Mouse (Mus musculus) fat pad, adult 2 months (tissue): ENCODE results near the gene Apba1.
A peak's percentile ranks its signal among the peaks of the same experiment; 100 is the strongest.

Experiments used
- DNase-seq: peaks from one replicate; pipeline ENCODE4 v3.0.0-alpha.2; 2011; ENCODE audit warnings: low read depth, low spot score; ENCODE audit errors: extremely low read depth

Apba1 gene

DNA sequence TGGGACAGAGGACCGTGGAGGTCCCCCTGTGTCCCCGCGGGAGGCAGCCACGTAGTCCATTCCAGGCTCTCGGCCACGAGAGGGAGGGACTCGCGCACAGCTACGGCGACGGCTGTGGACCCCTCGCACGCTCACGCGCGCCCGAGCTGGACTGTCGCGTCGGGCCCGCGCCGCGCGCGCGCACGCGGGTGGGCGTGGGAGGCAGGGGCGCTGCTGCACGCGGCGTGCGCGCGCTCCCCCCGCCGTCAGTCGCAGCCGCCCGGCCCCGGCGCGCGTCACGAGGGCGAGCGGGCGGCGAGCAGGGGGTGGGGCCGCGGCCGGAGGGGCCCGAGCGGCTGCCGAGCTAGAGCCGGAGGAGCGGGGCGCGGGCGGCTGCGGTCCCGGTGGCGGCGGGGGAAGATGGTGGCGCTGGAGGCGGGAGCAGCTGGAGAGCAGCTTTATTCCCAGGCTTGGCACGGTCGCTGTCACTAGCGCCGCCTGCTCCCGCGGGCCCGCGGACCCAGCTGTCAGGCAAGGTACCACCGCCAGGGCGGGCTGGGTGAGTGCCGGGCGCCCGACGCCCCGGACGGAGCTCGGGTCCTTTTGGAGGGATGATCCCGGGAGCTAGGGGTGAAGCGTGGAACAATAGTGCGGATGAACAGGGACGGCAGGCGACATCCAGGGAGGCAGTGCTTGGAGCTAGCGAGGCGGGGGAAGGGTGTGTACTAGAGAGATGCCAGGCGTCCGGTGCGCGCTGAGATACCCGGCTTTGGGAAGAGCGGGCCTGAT is at the start of gene Apba1:
Gene Apba1, plus strand, starts transcription at position 334 of the 768 bp plus-strand sequence.
- DNase-seq = no peak

DNA sequence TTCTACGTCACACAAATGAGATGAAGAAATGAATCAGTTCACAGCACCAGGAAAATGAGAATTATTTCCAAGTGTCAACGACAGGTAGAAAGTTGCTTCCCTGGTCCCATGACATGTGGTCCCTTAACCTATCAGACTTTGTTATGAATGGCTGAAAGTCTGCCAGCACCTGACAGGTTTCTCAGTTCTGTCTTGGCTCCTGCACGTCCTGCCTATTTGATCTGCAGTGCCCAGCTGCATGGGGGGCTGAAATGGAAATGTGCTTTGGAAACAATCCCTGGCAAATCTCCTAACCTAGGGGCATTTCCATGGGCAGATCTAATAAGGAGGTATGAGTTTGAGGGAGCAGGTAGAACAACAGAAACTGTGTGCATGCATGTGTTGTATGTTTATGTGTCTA is 12.2 kb upstream of the Apba1 start:
- no peak for DNase-seq

DNA sequence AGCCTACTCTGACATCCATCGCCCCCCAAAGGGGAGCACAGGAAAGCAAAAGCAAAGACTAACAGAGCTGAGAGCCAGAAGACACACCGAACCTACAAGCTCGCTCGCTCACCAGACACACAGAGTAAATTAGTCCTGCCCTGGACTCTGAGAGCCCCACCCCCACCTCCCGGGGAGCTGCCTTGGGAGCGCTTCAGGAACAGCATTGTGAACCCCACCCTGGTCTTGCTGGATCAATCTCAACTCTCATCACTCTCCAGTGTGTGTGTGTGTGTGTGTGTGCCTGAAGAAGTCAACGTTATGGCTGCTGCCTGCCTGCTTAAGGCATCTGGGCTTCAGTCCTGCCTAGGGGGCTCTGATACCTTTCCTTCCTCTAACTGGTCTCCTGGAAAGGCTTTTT is 1.7 kb upstream of the Apba1 start:
- DNase-seq = no peak

DNA sequence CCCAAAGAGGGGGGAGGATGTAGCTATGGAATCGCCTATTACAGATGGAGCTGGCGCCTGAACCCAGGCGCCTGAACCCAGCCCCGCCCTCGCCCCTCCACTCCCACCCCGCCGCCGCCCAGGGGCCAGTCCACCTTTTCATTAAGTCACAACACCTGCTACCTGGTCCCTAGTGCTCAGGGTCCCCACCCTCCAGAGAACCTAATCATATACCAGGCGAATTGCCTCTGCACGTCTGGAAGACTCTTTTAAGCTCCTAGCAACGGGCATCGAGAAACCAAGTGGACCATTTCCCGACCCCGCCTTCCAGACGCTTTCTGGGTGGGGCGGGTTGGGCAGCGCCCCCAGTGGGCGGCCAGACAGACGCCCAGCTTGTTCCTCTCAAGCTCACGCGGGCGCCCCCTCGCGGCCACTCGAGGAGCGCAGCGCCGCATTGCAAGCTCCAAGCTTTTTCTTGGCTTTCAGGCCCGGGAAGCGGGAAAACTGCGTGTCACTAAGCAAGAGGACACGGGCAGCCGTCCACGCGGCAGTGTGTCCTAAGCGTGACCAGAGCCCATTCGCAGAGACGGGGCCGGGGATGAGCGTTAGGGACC is 630 bp upstream of the Apba1 start:
- peak; percentile 13 for DNase-seq

DNA sequence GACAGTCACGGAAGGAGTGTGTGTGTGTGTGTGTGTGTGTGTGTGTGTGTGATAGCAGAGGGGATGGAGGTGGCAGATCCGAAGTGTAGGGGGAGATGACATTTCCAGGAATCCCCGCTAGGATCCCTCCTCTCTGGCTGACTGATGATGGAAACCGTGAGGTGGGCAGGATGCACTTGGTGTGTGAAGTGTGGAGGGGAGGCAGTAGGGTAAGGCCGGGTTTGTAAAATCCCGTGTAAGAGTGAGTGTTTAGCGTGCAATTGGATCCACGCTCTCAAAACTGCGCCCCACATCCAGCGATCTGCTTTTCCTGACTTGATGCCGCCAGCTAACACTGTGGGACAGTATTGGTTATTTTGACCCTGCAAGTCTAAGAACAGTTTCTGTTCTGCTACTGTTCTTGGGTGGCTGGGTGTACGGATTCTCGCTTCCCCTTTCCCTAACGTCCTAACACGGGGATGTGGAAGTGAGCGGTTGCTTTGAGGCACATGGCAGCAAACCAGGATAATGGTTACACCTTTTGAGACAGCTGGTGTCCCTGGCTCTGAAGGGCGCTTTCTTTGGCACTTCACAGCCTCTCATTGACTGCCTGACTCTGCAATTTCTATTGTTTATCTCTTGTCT is 747 bp downstream of the Apba1 start:
- no peak for DNase-seq

DNA sequence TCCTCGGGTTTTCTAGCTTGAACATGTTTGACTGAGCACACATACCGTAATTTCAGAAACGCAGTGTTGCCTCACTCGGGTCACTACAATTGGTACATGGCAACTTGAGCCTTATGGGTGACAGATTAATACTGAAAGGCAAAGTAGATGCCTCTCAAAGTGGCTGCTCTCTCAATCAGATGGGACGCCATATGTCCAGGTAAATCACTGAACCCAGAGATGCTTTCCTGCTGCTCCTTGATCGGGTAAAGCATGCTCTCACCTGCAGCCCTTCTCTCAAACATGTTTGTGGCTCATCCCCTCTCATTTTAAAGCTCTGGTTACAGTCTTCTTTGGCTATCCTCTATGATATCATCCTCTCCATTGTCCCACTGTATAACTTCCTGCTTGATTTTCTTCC is 4.7 kb downstream of the Apba1 start:
- DNase-seq = no peak

DNA sequence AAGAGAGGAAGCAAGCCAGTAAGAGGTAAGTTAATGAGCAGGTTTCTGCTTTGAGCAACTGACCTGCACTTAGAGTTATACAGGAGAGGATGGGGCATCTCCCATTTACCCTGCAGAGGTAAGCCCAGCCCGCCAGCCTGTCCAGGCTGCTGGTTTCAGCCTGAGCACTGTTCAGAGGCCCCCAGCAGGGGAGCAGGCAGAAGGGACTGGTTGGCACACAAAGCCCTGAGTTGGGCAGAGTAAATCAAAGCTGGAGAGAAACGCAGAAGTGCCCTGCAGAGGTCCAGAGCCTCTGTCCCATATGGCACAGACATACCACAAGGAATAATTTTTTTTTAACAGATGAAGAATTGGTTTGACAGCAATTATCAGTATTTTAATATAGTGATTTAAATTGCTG is 5.4 kb downstream of the Apba1 start:
- no peak for DNase-seq

DNA sequence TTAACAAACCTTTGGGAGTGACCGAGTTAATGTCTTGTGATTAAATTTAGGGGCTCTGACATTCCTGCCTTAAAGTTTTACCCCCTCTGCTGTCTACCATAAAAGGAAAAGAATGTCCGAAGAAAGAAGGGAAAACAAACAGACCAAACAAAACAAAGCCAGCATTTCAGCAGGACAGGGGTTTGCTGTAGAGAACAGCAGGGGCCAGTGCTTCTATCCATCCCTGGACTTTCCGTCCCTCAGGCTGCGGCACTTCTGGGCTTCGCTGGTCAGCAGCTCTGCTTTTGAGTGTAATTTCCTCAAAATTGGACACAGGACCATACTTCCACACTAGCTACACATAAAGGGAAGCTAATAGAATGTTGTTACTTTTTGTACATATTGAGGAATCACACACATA is 10.2 kb downstream of the Apba1 start:
- DNase-seq = no peak

DNA sequence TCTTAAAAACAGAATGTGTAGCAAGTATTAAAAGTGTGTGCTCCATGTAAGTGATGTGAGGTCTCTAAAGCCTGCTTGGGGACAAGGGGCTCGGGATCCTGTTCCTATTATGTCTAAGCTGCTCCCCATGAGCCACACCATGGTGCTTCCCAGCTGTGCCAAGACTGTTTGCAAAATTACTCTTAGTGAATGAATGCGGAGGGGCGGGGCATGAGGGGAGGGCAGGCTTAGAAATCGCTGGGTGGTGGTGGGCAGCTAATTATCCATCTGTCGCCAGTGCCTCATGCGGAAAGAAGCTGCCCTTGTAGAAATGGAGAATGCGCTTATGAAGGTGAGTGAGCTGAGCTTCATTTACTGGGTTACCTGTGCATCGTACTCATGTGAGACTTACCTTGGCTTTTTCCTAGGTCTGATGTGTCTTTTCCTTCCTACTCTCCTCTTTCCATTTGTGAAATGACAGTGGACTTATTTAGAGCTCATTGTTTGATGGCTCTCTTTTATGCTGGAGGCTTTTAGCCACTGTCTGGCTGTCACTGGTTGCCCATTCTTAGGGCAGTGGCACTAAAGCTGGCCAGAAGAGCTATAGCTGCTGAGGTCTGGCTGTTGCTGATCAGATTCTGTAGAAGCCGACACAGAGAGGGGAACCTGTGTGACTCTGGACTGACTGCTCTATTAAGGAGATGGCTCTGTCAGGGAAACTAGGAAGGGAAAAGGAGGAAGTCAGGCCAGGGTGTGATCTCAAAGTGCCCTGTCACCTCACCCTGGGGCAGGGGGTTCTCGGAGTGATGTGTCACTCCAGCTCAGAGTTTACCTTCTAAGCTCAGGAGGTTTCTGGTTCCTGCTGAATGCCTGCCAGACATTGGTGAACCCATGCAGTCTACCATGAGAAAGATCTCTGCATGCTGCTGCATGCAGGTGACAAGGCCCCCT is 12.1 kb downstream of the Apba1 start:
- DNase-seq = no peak

DNA sequence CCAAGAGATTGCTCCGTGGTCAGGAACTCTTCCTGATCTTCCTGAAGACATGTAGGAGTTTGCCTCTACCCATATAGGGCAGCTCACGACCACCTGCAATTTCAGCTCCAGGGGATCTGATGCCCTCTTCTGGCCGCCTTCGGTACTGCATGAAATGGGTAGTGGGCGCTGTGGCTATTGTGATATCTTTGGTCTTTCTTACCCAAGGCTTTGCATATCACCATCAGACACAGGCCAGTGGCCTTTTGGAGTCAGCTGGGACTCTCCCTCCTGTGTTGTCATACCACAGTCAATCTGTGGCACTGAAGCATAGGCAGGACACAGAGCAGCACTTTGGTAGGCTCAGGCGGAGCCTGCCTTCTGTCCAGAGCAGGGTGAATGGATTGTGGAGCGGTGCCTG is 13.3 kb downstream of the Apba1 start:
- no peak for DNase-seq

DNA sequence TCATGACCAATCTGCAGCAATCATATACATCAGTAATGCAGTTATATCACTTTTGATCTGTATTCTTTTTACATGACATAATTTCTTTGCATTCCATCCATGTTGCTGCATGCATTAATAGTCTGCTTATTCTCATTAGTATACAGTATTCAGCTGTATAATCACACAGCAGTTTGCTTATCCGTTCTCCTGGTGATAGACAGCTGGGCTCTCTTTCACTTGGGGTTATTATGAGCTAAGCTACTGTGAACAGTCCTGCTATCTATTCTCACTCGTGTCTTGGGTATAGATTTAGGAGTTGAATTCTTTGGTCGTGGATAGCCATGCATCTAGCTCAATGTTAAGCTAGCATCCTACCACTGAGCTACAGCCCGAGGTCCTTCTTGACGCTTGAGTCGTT is 16.7 kb downstream of the Apba1 start:
- no peak for DNase-seq

DNA sequence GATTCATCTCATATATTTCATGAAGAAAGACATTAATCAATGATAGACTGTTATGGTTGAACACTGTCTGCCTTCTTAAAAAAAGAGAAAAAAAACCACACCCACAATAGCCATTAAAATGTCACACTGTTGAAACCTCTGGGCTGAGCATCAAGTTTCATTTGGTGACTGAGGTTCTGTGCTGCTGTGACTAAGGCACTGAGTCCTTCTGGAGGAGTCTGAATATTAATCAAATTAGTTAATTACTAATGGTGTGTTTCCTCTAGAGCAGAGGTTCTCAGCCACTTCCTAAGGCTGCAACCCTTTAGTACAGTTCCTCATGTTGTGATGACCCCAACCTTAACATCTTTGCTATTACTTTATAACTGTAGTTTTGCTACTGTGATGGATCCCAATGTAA is 20.4 kb downstream of the Apba1 start:
- no peak for DNase-seq

DNA sequence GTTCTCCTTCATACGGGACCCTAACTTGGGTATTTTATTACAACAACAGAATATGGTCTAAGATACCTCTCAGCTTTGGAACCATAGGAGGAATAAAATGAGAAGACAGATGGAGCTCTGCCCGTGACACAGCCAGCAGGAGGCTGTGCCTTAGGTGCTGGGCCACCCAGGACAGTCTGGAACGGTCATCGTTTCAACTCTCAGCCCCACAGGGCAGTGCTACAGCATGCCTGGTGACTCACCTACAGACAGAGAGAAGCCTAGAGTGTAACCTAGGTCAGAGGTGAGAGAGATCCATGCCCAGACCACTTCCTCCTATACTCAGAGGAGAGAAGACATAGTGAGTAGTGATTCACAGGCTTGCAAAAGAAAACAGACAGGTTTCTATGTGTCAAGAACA is 21.4 kb downstream of the Apba1 start:
- no peak for DNase-seq

DNA sequence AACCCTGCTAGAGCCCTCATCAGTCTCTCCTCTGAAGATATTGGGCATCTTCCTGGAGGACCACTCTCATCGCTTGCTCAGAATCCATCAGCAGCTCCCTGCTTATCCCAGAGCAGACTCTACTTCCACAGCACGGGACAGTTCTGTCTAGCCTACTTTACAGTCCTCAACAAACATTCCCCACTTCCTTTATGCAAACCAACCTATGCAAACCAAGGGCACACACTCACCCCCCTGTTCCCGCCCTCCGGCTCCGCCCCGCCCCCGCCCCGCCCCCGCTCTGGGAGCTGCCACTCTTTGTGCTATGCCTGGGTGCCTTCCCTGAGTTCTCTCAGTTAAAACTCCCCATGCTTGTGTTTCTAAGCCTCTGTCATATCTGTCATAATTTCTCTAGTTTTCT is 23.3 kb downstream of the Apba1 start:
- DNase-seq = no peak

DNA sequence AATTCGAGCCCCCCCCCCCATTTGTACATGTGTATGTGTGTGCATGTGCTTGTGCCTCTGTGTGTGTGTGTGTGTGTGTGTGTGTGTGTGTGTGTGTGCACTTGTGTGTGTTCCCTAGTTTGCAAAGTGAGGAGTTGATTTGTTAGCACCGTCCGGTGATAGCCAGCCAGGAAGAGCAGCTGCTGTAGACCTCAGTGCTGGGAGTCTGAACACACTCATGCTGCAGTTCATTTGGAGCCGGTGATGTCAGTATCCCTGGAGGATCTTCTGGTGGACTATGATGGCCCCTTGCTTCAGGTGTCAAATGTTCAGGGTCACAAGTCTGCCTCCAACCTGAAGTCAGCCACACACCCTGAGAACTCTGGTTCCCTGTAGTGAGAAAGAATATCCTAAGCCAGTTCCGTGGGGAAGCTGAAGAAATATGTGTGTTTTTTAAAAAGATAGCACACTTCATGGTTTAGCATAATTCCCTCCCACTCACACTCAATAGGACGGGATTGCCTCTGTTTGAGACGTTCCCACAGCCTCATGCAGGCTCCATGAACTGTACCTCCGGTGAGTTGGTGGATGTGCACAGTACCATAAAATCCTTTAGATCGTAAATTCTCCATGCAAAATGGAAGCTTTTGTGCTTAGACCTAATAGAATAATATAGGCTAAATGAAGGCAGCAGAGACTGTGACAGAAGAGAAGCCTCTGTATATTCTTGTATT is 29.9 kb downstream of the Apba1 start:
- no peak for DNase-seq

DNA sequence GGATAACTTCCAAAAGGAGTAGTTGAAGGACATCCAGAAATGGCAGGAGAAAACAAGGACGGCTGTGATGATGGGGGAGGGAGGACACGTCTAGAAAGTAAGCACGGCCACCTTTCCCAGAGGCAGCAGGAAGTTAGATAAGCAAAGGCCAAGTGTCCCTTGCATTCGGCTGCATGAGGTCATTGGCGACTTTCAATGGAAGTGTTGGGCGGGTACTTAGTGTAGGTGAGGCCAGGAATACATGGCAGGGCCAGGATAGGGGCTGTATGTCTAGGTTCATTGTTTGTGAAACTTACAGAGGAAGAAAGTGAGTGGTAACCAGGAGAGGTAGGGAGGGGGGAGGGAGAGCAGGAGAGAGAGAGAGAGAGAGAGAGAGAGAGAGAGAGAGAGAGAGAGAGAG is 33.0 kb downstream of the Apba1 start:
- DNase-seq = no peak

DNA sequence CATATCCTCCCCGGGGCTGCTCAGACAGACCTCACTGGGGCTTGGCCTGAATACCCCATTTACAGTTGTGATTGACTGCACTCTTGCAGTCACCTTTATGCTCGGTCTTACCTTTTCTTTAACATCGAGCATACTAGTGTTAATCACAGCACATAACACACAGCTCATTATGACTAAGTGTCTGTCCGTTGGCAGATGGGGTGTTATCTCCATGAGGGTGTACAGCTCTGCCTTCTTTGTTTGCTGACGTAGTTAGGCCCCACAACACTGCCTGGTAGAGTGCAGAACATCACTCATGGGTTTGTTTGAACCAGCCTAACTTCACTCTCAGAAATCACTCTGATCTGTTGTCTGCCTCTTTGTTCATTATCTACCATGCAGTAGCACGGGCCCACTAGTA is 33.9 kb downstream of the Apba1 start:
- no peak for DNase-seq

DNA sequence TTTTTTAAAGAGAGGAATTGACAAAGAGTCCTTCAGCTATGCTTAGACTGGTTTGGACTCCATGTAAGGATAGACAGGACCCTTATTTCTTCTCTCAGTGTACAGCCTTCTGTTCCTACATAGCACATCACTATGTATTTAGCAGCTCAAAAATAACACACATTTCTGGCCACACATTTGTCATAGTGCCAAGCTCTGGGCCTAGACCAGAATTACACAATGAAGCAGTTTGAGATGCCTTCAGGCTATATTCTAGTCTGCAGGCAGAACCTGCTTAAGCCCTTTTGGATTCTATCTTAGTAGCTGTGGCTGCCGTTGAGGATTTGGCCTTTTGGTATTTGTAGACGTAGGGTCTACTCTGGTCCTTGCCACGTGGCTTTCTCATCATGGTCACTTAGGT is 35.8 kb downstream of the Apba1 start:
- no peak for DNase-seq

DNA sequence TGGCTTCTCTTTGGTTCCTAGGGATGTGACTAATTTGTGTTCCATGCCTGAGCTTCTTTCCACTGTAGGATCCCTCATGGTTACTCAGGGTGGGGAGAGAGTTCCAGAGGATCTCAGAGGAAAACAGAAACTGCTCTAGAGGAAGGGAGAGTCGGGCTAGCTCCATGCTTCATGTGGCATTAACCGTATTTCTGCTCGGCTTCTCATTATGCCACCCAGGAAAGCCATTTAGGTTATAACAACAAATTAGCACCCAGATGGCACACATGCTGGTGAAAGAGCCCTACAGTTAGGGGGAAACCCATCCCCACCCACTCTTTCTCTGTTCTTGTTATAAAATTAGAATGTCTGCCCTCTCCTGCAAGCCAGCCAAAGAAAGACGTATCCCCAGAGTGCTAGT is 36.5 kb downstream of the Apba1 start:
- no peak for DNase-seq

DNA sequence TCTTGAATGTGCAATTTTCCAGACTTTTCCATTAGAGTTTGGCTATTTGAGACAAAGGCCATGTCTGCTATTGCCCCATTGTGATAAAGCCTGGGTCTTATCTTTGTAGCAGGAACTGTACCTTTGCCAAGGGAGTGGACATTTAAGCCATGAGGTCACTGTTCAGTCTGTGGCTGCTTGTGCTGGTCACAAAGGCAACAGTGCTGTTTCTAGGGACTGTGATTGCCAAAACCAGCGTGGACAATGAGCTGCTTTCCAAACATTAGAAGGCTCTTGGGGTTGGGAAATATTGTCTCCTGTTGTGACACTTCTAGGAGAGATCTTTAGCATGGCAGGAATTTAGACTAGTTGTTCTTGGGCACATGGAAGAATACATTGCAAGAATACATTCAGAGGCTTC is 42.5 kb downstream of the Apba1 start:
- peak; percentile 2 for DNase-seq
